Mouse (Mus musculus) erythroblast, embryonic 14.5 days (primary cell): Measurements from ENCODE around the gene Pde3b.

Experiments
- GATA1 ChIP-seq: IDR thresholded peaks from 2 replicates; pipeline ENCODE4 v1.6.1; 2012; ENCODE audit warnings: low read length, inconsistent platforms, mixed read lengths
- TAL1 ChIP-seq: IDR thresholded peaks from 3 replicates; pipeline ENCODE4 v1.6.1; 2012; ENCODE audit warnings: low read length, inconsistent platforms, mixed read lengths

- no peak for TF ChIP-seq GATA1
- no peak for TF ChIP-seq TAL1
Measured at GRCm38 (mm10) chr7:114582441-114582840, 167.4 kb downstream of the Pde3b start.
